Mouse (Mus musculus): ENCODE results near the gene Eif3l.

Gene Eif3l

GRCm38 (mm10) chr15:79044837-79045236, 30.1 kb upstream of the Eif3l start:
- in situ Hi-C loops (cut with MboI; ENCODE audit: low pct_unique_long_range_greater_than_20kb in 1 of 2, low sequenced_read_pairs in 2 of 2, unreplicated experiment in 1 of 2): no loop called here

- in situ Hi-C loops (cut with MboI; ENCODE audit: low pct_unique_long_range_greater_than_20kb in 1 of 2, low sequenced_read_pairs in 2 of 2, unreplicated experiment in 1 of 2): no loop called here
These were observed 26.8 kb upstream of the Eif3l start for GRCm38 (mm10) chr15:79048186-79048585.

DNA sequence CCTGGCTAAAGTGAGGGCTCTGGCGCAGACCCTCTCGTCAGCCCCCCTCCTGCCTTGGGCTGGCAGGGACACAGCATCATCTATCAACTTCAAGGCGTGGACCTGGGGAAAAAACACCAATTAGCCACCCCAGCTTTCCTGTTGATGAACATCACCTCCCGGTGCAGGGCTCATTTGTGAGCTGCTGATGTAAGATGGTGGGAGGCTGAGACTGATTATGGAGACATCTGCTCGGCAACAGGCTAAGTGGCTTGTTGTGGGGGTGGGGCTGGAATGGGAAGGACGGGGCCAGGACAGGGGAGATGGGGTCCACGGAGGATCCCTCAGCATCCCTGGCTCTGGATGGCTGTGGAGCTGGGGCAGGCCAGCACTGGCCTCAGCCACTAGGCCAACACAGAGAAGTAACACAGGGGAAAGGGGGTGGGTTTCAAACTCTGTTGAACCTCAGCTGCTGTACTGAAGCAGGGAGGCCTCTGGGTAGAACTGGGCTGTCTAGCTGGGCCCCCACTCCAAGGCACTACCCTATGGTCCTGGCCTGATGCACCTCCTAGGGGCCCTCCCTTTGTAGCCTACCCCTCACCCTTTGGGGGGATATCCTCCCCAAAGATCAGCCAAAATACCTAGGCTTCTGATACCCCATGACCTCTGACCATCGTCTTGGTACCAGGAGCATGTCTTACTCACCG, 24.7 kb upstream of the Eif3l start:
- in situ Hi-C loops (cut with MboI; ENCODE audit: low pct_unique_long_range_greater_than_20kb in 1 of 2, low sequenced_read_pairs in 2 of 2, unreplicated experiment in 1 of 2): no loop called here

DNA sequence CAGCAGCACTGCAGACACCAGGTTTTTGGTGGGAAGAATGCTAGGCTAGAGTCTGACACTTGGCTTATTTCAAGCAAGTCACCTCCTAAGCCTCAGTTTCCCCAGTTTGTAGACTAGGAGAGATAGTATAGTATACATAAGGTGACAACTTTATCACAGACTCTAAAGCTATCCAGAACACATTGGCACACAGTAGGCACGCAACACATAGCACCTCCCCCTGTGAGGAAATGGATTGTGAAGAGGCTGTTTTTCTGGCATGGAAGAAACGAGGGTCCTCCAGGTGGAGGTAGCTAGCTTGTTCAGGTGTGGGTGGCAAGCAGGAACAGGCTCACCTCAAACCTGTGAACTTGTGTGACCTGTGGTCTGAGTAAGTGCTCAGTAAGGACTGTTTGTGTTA, 24.0 kb upstream of the Eif3l start:
- in situ Hi-C loops (cut with MboI; ENCODE audit: low pct_unique_long_range_greater_than_20kb in 1 of 2, low sequenced_read_pairs in 2 of 2, unreplicated experiment in 1 of 2): no loop called here

DNA sequence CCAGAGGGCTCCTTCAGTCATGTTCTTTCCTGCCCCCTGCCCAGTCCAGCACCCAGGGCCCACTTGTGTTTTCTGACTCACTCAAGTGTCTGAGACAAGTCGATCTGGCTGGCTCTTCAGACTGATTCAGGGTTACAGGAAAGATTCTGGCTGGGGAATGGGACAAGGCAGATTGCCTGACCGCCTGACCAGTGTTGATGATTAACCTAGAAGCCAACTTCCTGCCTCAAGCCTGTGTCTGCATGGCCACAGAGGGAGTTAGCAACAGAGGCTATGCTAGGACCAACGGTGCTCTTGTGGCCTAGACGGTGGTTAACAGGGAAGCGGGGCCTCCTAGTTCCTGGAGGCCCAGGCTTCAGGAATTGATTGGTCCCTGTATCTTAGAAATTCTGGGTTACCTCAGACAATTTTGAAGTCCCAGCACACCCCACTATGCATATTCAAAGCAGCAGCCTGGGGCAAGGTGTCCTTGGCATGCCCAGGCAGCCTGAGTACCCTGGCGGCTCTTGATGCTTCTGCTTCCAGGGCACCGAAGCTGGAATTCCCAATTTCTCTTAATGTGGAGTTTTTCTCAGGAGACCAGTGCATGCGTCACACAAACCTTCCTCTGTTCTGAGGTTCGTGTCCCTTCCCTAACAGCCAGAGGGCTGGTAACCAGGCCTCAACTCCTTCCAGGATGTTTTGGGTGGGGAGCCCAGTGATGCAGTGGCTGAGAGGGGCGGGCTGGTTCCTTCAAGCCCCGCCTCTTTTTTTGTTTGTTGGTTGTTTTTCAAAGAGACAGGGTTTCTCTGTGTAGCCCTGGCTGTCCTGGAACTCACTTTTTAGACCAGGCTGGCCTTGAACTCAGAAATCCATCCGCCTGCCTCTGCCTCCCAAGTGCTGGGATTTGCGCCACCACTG, 23.3 kb upstream of the Eif3l start:
- in situ Hi-C loops (cut with MboI; ENCODE audit: low pct_unique_long_range_greater_than_20kb in 1 of 2, low sequenced_read_pairs in 2 of 2, unreplicated experiment in 1 of 2): no loop called here

- in situ Hi-C loops (cut with MboI; ENCODE audit: low pct_unique_long_range_greater_than_20kb in 1 of 2, low sequenced_read_pairs in 2 of 2, unreplicated experiment in 1 of 2): no loop called here
These were observed 22.6 kb upstream of the Eif3l start for GRCm38 (mm10) chr15:79052366-79052765.

GRCm38 (mm10) chr15:79056601-79057000, 18.4 kb upstream of the Eif3l start:
- in situ Hi-C loops (cut with MboI; ENCODE audit: low pct_unique_long_range_greater_than_20kb in 1 of 2, low sequenced_read_pairs in 2 of 2, unreplicated experiment in 1 of 2): no loop called here

DNA sequence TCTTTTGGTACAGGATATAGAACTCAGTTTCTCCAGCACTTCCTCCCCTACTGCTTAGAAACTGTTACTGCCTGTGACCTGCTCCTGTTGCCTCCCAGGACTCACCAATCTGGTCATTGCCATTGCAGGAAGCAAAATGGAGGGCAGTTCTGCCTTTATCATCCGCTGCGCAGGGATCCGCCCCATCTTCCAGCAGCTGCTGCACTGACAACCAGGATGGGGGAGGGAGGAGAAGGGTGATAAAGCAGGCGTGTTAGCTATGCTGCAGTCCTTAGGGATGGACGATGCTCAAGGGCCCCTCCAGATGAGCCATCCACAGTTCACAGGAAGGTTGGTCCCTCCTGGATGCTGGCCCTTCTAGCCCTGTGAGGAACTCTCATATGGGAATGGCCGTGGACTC, 17.1 kb upstream of the Eif3l start:
- in situ Hi-C loops (cut with MboI; ENCODE audit: low pct_unique_long_range_greater_than_20kb in 1 of 2, low sequenced_read_pairs in 2 of 2, unreplicated experiment in 1 of 2): no loop called here

- in situ Hi-C loops (cut with MboI; ENCODE audit: low pct_unique_long_range_greater_than_20kb in 1 of 2, low sequenced_read_pairs in 2 of 2, unreplicated experiment in 1 of 2): no loop called here
These were observed 14.0 kb upstream of the Eif3l start for GRCm38 (mm10) chr15:79060887-79061565.

DNA sequence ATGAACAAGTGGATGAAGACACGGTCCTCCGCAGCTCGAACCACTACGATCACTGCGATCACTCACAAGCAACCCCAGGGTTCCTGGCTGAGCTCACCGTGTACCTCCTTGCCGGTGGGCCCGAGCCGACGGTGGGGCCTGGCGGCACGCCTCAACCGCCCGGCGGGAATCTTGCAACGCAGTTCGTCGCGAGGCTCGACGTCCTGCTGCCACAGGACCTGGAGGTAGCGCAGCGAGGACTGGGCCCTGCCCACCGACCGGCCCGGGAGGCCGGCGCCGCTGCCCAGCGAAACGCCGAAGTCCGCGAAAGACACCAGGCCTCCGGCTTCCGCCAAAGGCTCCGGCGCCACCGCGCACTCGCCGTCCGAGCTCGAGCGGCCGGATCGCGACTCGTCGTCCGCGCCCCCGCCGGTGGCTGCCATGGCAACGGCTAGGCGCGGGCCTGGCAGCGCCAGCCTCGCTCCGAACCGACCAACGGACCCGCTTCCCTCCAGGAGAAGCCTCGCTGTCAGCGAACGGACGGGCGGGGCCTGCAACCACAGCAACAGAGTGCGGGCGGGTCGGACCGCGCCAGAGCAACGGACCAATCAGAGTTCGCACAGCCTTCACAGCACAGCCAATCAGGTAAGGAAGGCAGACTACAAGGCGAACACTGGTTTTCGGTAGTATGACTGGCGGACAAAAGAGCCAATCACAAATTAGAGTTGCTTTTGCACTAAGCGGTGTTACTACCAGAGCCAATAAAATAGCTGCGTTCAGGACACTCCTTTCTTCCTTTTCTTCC, 12.4 kb upstream of the Eif3l start, which contains the start of gene Ankrd54:
TSS of gene Ankrd54 (minus strand) at position 518 of the 784 bp plus-strand sequence.
- in situ Hi-C loops (cut with MboI; ENCODE audit: low pct_unique_long_range_greater_than_20kb in 1 of 2, low sequenced_read_pairs in 2 of 2, unreplicated experiment in 1 of 2): no loop called here

DNA sequence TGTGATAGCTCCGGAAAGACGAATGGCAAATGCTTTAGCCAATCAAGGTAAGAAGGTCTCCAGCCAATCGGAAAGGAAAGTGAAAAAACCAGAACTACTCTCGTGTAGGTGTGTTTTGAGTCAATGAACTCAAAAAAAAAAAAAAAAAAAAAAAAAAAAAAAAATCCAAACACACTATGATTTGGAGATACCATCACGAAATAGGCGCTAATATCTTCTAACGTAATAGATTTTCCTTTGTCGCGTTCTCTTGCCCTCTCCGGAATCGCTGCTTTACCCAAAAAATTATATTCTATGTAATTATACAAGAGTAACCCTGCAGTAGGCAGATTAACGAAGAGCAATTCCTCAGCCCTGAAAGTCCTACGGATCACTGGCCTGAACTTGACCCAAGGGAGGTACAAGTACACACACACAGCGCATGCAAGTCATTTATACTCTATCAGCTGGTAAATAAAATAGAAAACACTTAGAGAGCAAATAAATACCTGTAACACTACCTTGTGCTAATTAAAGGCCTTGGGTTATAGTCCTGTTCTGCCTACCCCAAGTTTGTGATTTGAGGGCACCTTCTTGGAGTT, 11.7 kb upstream of the Eif3l start:
- in situ Hi-C loops (cut with MboI; ENCODE audit: low pct_unique_long_range_greater_than_20kb in 1 of 2, low sequenced_read_pairs in 2 of 2, unreplicated experiment in 1 of 2): no loop called here

GRCm38 (mm10) chr15:79065086-79065770, 9.8 kb upstream of the Eif3l start:
- in situ Hi-C loops (cut with MboI; ENCODE audit: low pct_unique_long_range_greater_than_20kb in 1 of 2, low sequenced_read_pairs in 2 of 2, unreplicated experiment in 1 of 2): no loop called here

DNA sequence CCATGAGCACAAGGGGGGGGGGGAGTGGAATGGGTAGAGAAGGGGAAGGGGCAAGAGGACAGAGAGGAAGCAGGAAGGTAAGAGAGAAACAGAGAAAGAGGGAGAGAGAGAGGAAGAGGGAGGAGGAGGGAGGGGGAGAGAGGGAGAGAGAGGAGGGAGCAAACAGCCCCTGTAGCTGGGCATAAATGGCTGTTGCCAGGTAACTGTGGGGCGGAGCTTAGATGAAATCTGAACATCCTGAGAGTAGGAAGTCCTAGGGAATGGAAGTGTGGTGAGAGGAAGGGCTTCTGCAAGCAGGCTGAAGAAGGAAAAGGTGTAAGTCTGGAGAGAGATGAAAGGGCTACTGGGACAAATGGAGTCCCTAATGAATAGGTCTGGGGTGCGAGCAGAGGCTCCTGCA, 8.7 kb upstream of the Eif3l start:
- in situ Hi-C loops (cut with MboI; ENCODE audit: low pct_unique_long_range_greater_than_20kb in 1 of 2, low sequenced_read_pairs in 2 of 2, unreplicated experiment in 1 of 2): no loop called here

DNA sequence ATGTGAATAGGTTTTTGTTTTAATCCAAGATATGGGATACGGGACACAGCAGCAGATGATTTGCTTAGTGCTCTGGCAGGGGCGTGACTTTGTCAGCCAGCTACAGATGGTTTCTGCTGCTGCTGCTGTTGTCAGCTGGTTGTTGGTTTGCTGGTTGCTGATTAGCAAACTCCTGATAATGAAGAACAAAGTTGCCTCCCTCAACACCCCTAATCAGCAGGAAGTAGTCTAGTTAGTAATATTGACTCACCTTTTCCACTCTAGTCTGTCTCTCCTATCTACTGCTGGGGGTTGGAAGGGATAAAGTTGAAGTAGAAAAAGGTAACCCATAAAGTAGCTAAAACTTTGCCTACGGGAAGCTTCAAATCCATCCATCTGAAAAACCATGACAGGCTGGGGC, 7.3 kb upstream of the Eif3l start:
- in situ Hi-C loops (cut with MboI; ENCODE audit: low pct_unique_long_range_greater_than_20kb in 1 of 2, low sequenced_read_pairs in 2 of 2, unreplicated experiment in 1 of 2): no loop called here

GRCm38 (mm10) chr15:79068416-79068815, 6.6 kb upstream of the Eif3l start:
- in situ Hi-C loops (cut with MboI; ENCODE audit: low pct_unique_long_range_greater_than_20kb in 1 of 2, low sequenced_read_pairs in 2 of 2, unreplicated experiment in 1 of 2): no loop called here

DNA sequence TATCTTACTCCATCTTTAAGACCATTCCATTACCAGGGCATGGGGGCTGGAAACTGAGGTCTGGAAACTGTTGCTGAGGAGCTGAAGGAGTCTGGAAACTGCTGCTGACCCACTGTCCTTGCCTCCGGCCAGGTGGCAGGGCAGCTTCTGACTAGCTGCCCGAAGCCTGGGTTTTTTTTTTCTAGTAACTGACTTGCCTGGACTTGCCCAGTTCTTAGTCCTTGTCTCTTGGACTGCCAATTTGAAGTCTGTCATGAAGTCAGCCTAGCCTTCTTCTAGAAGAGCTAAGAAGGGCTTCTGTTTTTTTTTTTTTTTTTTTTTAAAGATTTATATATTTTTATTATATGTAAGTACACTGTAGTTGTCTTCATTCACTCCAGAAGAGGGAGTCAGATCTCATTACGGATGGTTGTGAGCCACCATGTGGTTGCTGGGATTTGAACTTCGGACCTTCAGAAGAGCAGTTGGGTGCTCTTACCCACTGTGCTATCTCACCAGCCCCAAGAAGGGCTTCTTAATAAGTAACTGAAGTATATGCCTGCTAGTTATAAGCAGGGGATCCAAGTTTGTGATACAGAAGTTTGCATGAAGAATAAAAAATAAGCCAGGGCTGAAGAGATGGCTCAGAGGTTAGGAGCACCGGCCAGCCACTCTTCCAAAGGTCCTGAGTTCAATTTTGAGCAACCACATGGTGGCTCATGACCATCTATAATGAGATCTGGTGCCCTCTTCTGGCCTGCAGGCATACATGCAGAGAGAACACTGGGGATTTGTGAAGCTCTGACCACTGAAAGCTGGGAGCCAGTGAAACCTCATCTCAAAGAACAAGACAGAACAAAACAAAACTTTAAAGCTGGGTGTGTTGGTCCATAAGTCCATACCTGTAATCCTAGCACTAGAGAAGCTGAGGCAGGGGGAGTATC, 3.6 kb upstream of the Eif3l start:
- in situ Hi-C loops (cut with MboI; ENCODE audit: low pct_unique_long_range_greater_than_20kb in 1 of 2, low sequenced_read_pairs in 2 of 2, unreplicated experiment in 1 of 2): no loop called here

DNA sequence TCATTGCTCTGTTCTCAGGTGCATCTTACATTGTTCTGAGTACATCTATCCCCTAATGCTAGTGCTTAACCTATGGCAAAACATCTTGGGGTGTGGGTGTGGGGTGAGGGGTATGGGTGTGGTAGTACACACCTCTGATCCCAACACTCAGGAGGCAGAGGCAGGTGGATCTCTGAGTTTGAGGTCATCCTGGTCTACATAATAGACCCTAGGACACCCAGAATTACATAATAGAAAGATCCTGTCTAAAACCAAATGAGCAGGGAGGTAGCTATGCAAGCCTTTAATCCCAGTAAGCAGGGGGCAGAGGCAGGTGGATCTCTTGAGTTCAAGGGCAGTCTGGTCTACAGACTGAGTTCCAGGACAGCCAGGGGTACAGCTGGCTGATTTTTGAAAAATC, 1.2 kb upstream of the Eif3l start:
- in situ Hi-C loops (cut with MboI; ENCODE audit: low pct_unique_long_range_greater_than_20kb in 1 of 2, low sequenced_read_pairs in 2 of 2, unreplicated experiment in 1 of 2): no loop called here
